Mouse (Mus musculus): ENCODE measurements around the gene Abcb6. TPM values are rescaled to one million over a fixed set of nuclear protein-coding genes. Genes with fewer than 3 reads are reported as not detected.

Gene Abcb6
- total RNA-seq, 2 experiments from 2014 or later, result 116 to 198 TPM

GRCm38 (mm10) chr1:75159540-75160255 is 20.5 kb downstream of the Abcb6 start:
- peak; percentile 91 for ATAC-seq (replicated peaks; ENCODE audit: low FRiP score, poor library complexity, severe bottlenecking)

GRCm38 (mm10) chr1:75158990-75159389 is 21.2 kb downstream of the Abcb6 start:
- peak; percentile 51; the same call in 1 of the 2 replicates for ATAC-seq (replicated peaks; ENCODE audit: low FRiP score, poor library complexity, severe bottlenecking)

GRCm38 (mm10) chr1:75155837-75156236 is 24.4 kb downstream of the Abcb6 start:
- ATAC-seq (replicated peaks; ENCODE audit: low FRiP score, poor library complexity, severe bottlenecking), result no peak

- ATAC-seq (replicated peaks; ENCODE audit: low FRiP score, poor library complexity, severe bottlenecking), result no peak
These were observed 31.5 kb downstream of the Abcb6 start for GRCm38 (mm10) chr1:75148727-75149126.

GRCm38 (mm10) chr1:75147411-75148135 is 32.6 kb downstream of the Abcb6 start:
- no peak for ATAC-seq (replicated peaks; ENCODE audit: low FRiP score, poor library complexity, severe bottlenecking)

- ATAC-seq (replicated peaks; ENCODE audit: low FRiP score, poor library complexity, severe bottlenecking), result no peak
These were observed 34.6 kb downstream of the Abcb6 start for GRCm38 (mm10) chr1:75145589-75145988.

- ATAC-seq (replicated peaks; ENCODE audit: low FRiP score, poor library complexity, severe bottlenecking), result peak; percentile 69
These were observed 37.6 kb downstream of the Abcb6 start, which contains the start of the genes Cnppd1 and Retreg2 for GRCm38 (mm10) chr1:75142301-75143261. TSS of gene Cnppd1 (minus strand) at chr1:75142711. TSS of gene Retreg2 (plus strand) at chr1:75142778.

GRCm38 (mm10) chr1:75141486-75142190 is 38.6 kb downstream of the Abcb6 start:
- peak; percentile 54 for ATAC-seq (replicated peaks; ENCODE audit: low FRiP score, poor library complexity, severe bottlenecking)

- no peak for ATAC-seq (replicated peaks; ENCODE audit: low FRiP score, poor library complexity, severe bottlenecking)
These were observed 39.5 kb downstream of the Abcb6 start for GRCm38 (mm10) chr1:75140601-75141190.

- no peak for ATAC-seq (replicated peaks; ENCODE audit: low FRiP score, poor library complexity, severe bottlenecking)
These were observed 41.7 kb downstream of the Abcb6 start for GRCm38 (mm10) chr1:75138448-75138847.

GRCm38 (mm10) chr1:75136730-75137129 is 43.5 kb downstream of the Abcb6 start:
- peak; percentile 83 for ATAC-seq (replicated peaks; ENCODE audit: low FRiP score, poor library complexity, severe bottlenecking)

GRCm38 (mm10) chr1:75136293-75136692 is 43.9 kb downstream of the Abcb6 start:
- ATAC-seq (replicated peaks; ENCODE audit: low FRiP score, poor library complexity, severe bottlenecking), result peak; percentile 37; the same call in 1 of the 2 replicates

- no peak for ATAC-seq (replicated peaks; ENCODE audit: low FRiP score, poor library complexity, severe bottlenecking)
These were observed 46.6 kb downstream of the Abcb6 start, which contains the start of gene Slc23a3 for GRCm38 (mm10) chr1:75133421-75134207. TSS of gene Slc23a3 (minus strand) at chr1:75133890.

GRCm38 (mm10) chr1:75128641-75129040 is 51.6 kb downstream of the Abcb6 start:
- no peak for ATAC-seq (replicated peaks; ENCODE audit: low FRiP score, poor library complexity, severe bottlenecking)

- peak; percentile 10 for ATAC-seq (replicated peaks; ENCODE audit: low FRiP score, poor library complexity, severe bottlenecking)
These were observed 54.8 kb downstream of the Abcb6 start for GRCm38 (mm10) chr1:75125418-75125817.

GRCm38 (mm10) chr1:75124346-75125321 is 55.6 kb downstream of the Abcb6 start, which contains the start of gene Nhej1:
TSS of gene Nhej1 (minus strand) at chr1:75125200.
- ATAC-seq (replicated peaks; ENCODE audit: low FRiP score, poor library complexity, severe bottlenecking), result peak; percentile 89

- ATAC-seq (replicated peaks; ENCODE audit: low FRiP score, poor library complexity, severe bottlenecking), result no peak
These were observed 58.0 kb downstream of the Abcb6 start for GRCm38 (mm10) chr1:75122211-75122610.

All from erythroid progenitor cell, adult 5-6 weeks (primary cell).